Mouse (Mus musculus): Measurements from ENCODE around the gene Pou3f4. TPM values are rescaled to one million over a fixed set of nuclear protein-coding genes. Genes with fewer than 3 reads are reported as not detected.

Pou3f4 gene
- total RNA-seq, 1 experiment = 0.31 TPM

GRCm38 (mm10) chrX:110810753-110811506 lies 3.1 kb upstream of the Pou3f4 start:
- TF ChIP-seq CHD2 (IDR thresholded peaks at IDR 0.05; ENCODE audit: low read depth, low read length) (no peak), HCFC1 (IDR thresholded peaks at IDR 0.05; ENCODE audit: borderline replicate concordance, insufficient read depth, low read length) (no peak), ZC3H11A (IDR thresholded peaks at IDR 0.05; ENCODE audit: borderline replicate concordance, low read depth, low read length) (no peak), ZNF384 (IDR thresholded peaks at IDR 0.05; ENCODE audit: low read depth, low read length) (no peak), MAFK (IDR thresholded peaks at IDR 0.05; ENCODE audit: insufficient read depth, low read depth, low read length) (no peak)

DNA sequence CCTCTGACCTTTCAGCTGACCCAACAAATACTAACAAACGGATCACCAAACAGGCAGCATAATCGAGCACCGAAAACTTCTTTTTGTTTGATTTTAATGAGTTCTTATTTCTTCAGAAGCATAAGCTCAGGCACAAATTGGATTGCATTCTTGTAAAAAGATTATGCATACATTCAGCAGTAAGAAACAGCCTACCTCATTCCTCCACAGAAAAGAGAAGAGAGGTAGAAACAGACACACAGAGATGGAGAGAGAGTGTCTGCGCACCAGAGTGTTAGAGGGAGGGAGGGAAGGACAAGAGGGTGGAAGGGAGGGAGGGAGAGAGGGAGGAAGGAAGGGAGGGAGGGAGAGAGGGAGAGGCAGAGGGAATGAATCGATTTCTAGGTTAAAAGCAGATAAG lies 2.0 kb upstream of the Pou3f4 start:
- no peak for DNase-seq (ENCODE audit: low read depth, low spot score)
- Histone ChIP-seq H3K36me3 (ENCODE audit: control insufficient read depth, insufficient read depth, low read length, poor library complexity, severe bottlenecking) (no peaks in the 10 kb centered on the region), H3K4me1 (ENCODE audit: control insufficient read depth in 2 of 2, insufficient read depth in 2 of 2, low read length in 2 of 2, poor library complexity in 1 of 2) (no peaks in the 10 kb centered on the region), H3K9me3 (ENCODE audit: control insufficient read depth, insufficient read depth, low read depth, low read length) (no peaks in the 10 kb centered on the region), H3K27ac (ENCODE audit: insufficient read depth, low read depth, low read length, poor library complexity, severe bottlenecking) (no peak overlapping the region), H3K9ac (ENCODE audit: insufficient read depth, low read depth, low read length, poor library complexity, severe bottlenecking) (no peak overlapping the region), H3K4me3 (ENCODE audit: insufficient read depth in 1 of 2, low read depth in 1 of 2, low read length in 2 of 2, poor library complexity in 1 of 2, severe bottlenecking in 1 of 2) (no peak overlapping the region)
- in situ Hi-C loops (cut with MboI; ENCODE audit: low sequenced_read_pairs in 2 of 2, unreplicated experiment in 2 of 2) = no loop called here
- no peak for TF ChIP-seq HCFC1 (IDR thresholded peaks at IDR 0.05; ENCODE audit: borderline replicate concordance, insufficient read depth, low read length)
- TF ChIP-seq MAFK (IDR thresholded peaks at IDR 0.05; ENCODE audit: insufficient read depth, low read depth, low read length) = no peak
- TF ChIP-seq ZC3H11A (IDR thresholded peaks at IDR 0.05; ENCODE audit: borderline replicate concordance, low read depth, low read length) = no peak
- no peak for TF ChIP-seq ZNF384 (IDR thresholded peaks at IDR 0.05; ENCODE audit: low read depth, low read length)
- TF ChIP-seq CHD2 (IDR thresholded peaks at IDR 0.05; ENCODE audit: low read depth, low read length) = no peak

More at GRCm38 (mm10) chrX:110810753-110811506, 3.1 kb upstream of the Pou3f4 start:
- Histone ChIP-seq H3K4me3 (ENCODE audit: insufficient read depth in 1 of 2, low read depth in 1 of 2, low read length in 2 of 2, poor library complexity in 1 of 2, severe bottlenecking in 1 of 2) (no peak overlapping the region), H3K36me3 (ENCODE audit: control insufficient read depth, insufficient read depth, low read length, poor library complexity, severe bottlenecking) (no peaks in the 10 kb centered on the region), H3K9ac (ENCODE audit: insufficient read depth, low read depth, low read length, poor library complexity, severe bottlenecking) (no peak overlapping the region), H3K9me3 (ENCODE audit: control insufficient read depth, insufficient read depth, low read depth, low read length) (no peaks in the 10 kb centered on the region), H3K4me1 (ENCODE audit: control insufficient read depth in 2 of 2, insufficient read depth in 2 of 2, low read length in 2 of 2, poor library complexity in 1 of 2) (no peaks in the 10 kb centered on the region), H3K27ac (ENCODE audit: insufficient read depth, low read depth, low read length, poor library complexity, severe bottlenecking) (no peak overlapping the region)
- DNase-seq (ENCODE audit: low read depth, low spot score) = no peak
- in situ Hi-C loops (cut with MboI; ENCODE audit: low sequenced_read_pairs in 2 of 2, unreplicated experiment in 2 of 2) = no loop called here

DNA sequence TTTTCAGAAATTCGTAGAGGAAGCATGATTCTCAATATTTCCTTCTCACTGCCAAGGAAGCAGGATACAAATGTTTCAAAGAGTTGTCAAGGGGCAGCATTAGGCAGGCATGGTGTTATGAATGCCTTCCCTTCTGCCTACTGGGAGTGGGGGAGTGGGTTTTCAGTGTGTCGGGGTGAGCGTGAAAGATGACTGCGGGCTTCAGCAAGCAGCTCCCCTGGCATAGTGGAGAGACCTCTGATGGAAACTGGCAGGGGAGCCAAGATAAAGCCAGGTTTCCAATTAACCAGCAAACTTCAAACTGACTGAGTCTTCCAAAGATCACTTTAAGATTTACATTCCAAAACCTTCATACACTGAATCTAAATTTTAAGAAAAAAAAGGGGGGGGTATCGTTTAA lies 679 bp upstream of the Pou3f4 start:
- H3K4me1 ChIP-seq (ENCODE audit: control insufficient read depth in 2 of 2, insufficient read depth in 2 of 2, low read length in 2 of 2, poor library complexity in 1 of 2) = no peaks in the 10 kb centered on the region
- H3K4me3 ChIP-seq (ENCODE audit: insufficient read depth in 1 of 2, low read depth in 1 of 2, low read length in 2 of 2, poor library complexity in 1 of 2, severe bottlenecking in 1 of 2) = no peak overlapping the region
- H3K36me3 ChIP-seq (ENCODE audit: control insufficient read depth, insufficient read depth, low read length, poor library complexity, severe bottlenecking) = no peaks in the 10 kb centered on the region
- TF ChIP-seq ZNF384 (IDR thresholded peaks at IDR 0.05; ENCODE audit: low read depth, low read length) (no peak), CHD2 (IDR thresholded peaks at IDR 0.05; ENCODE audit: low read depth, low read length) (no peak), HCFC1 (IDR thresholded peaks at IDR 0.05; ENCODE audit: borderline replicate concordance, insufficient read depth, low read length) (no peak), MAFK (IDR thresholded peaks at IDR 0.05; ENCODE audit: insufficient read depth, low read depth, low read length) (no peak), ZC3H11A (IDR thresholded peaks at IDR 0.05; ENCODE audit: borderline replicate concordance, low read depth, low read length) (no peak)
- H3K9ac ChIP-seq (ENCODE audit: insufficient read depth, low read depth, low read length, poor library complexity, severe bottlenecking) = no peak overlapping the region
- H3K27ac ChIP-seq (ENCODE audit: insufficient read depth, low read depth, low read length, poor library complexity, severe bottlenecking) = no peak overlapping the region
- no peaks in the 10 kb centered on the region for H3K9me3 ChIP-seq (ENCODE audit: control insufficient read depth, insufficient read depth, low read depth, low read length)
- in situ Hi-C loops (cut with MboI; ENCODE audit: low sequenced_read_pairs in 2 of 2, unreplicated experiment in 2 of 2) = no loop called here
- DNase-seq (ENCODE audit: low read depth, low spot score) = no peak

DNA sequence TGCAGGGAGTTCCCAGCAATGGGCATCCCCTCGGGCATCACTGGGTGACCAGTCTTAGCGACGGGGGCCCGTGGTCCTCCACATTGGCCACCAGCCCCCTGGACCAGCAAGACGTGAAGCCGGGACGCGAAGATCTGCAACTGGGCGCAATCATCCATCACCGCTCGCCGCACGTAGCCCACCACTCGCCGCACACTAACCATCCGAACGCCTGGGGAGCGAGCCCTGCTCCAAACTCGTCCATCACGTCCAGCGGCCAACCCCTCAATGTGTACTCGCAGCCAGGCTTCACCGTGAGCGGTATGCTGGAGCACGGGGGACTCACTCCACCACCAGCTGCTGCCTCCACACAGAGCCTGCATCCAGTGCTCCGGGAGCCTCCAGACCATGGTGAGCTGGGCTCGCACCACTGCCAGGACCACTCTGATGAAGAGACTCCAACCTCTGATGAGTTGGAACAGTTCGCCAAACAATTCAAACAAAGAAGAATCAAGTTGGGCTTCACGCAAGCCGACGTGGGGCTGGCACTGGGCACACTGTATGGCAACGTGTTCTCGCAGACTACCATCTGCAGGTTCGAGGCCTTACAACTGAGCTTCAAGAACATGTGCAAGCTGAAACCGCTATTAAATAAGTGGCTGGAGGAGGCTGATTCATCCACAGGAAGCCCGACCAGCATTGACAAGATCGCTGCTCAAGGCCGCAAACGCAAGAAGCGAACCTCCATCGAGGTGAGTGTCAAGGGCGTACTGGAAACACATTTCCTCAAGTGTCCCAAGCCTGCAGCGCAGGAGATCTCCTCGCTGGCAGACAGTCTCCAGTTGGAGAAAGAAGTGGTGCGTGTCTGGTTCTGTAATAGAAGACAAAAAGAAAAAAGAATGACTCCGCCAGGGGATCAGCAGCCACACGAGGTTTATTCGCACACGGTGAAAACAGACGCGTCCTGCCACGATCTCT lies 790 bp downstream of the Pou3f4 start:
- Histone ChIP-seq H3K9me3 (ENCODE audit: control insufficient read depth, insufficient read depth, low read depth, low read length) (no peaks in the 10 kb centered on the region), H3K4me3 (ENCODE audit: insufficient read depth in 1 of 2, low read depth in 1 of 2, low read length in 2 of 2, poor library complexity in 1 of 2, severe bottlenecking in 1 of 2) (peak overlapping the region in 1 of 2 experiments; percentile 61; a peak in 3 of 4 replicates), H3K4me1 (ENCODE audit: control insufficient read depth in 2 of 2, insufficient read depth in 2 of 2, low read length in 2 of 2, poor library complexity in 1 of 2) (no peaks in the 10 kb centered on the region), H3K36me3 (ENCODE audit: control insufficient read depth, insufficient read depth, low read length, poor library complexity, severe bottlenecking) (no peaks in the 10 kb centered on the region), H3K27ac (ENCODE audit: insufficient read depth, low read depth, low read length, poor library complexity, severe bottlenecking) (no peak overlapping the region), H3K9ac (ENCODE audit: insufficient read depth, low read depth, low read length, poor library complexity, severe bottlenecking) (no peak overlapping the region)
- in situ Hi-C loops (cut with MboI; ENCODE audit: low sequenced_read_pairs in 2 of 2, unreplicated experiment in 2 of 2) = no loop called here
- no peak for DNase-seq (ENCODE audit: low read depth, low spot score)
- TF ChIP-seq MAFK (IDR thresholded peaks at IDR 0.05; ENCODE audit: insufficient read depth, low read depth, low read length) = no peak
- TF ChIP-seq ZNF384 (IDR thresholded peaks at IDR 0.05; ENCODE audit: low read depth, low read length) = no peak
- no peak for TF ChIP-seq CHD2 (IDR thresholded peaks at IDR 0.05; ENCODE audit: low read depth, low read length)
- TF ChIP-seq ZC3H11A (IDR thresholded peaks at IDR 0.05; ENCODE audit: borderline replicate concordance, low read depth, low read length) = no peak
- TF ChIP-seq HCFC1 (IDR thresholded peaks at IDR 0.05; ENCODE audit: borderline replicate concordance, insufficient read depth, low read length) = no peak

All from ES-E14 (cell line).